Mouse (Mus musculus) MEL (cell line): ENCODE results near the gene Cisd3. TPM values are rescaled to one million over a fixed set of nuclear protein-coding genes. Genes with fewer than 3 reads are reported as not detected.

Source experiments
- DNase-seq: peaks from one replicate; pipeline ENCODE4 v3.0.0; 2011; ENCODE audit warnings: low read depth, low spot score
- H3K27ac ChIP-seq: 2 replicates; pipeline ENCODE4 v1.5.1; 2012; ENCODE audit warnings: low read depth, mild to moderate bottlenecking, control low read depth, low read length, moderate library complexity; ENCODE audit not compliant: control insufficient read depth
- H3K27me3 ChIP-seq, 2 experiments: fragments of 150-350 bp in 1 of 2; sonication (generic) in 1 of 2; 2 replicates each; pipeline ENCODE4 v1.6.1; 2012; ENCODE audit warnings: low read length in 2 of 2, mild to moderate bottlenecking in 2 of 2, improper control_type of control experiment in 1 of 2, moderate library complexity in 1 of 2; ENCODE audit not compliant: insufficient read depth in 2 of 2, control insufficient read depth in 1 of 2
- H3K36me3 ChIP-seq, 2 experiments: 2 replicates each; pipeline ENCODE4 v1.6.1; 2012 to 2014; ENCODE audit warnings: low read length in 2 of 2, improper control_type of control experiment in 1 of 2, inconsistent platforms in 1 of 2, mild to moderate bottlenecking in 1 of 2; ENCODE audit not compliant: insufficient read depth in 2 of 2, control insufficient read depth in 1 of 2
- H3K4me1 ChIP-seq, 2 experiments: fragments of 150-350 bp in 1 of 2; sonication (generic) in 1 of 2; 2 replicates each; pipeline ENCODE4 v1.6.1; 2012; ENCODE audit warnings: low read length in 2 of 2, improper control_type of control experiment in 1 of 2, mild to moderate bottlenecking in 1 of 2; ENCODE audit not compliant: insufficient read depth in 2 of 2, control insufficient read depth in 1 of 2
- H3K4me3 ChIP-seq, 2 experiments: fragments of 150-350 bp in 1 of 2; sonication (generic) in 1 of 2; 2 replicates each; pipeline ENCODE4 v1.5.1; 2012; ENCODE audit warnings: low read depth in 2 of 2, low read length in 2 of 2, mild to moderate bottlenecking in 2 of 2, moderate library complexity in 2 of 2, control low read depth in 1 of 2, improper control_type of control experiment in 1 of 2; ENCODE audit not compliant: control insufficient read depth in 1 of 2, insufficient read depth in 1 of 2
- H3K79me2 ChIP-seq: 2 replicates; pipeline ENCODE4 v1.6.1; 2012; ENCODE audit warnings: mild to moderate bottlenecking, low read length, moderate library complexity; ENCODE audit not compliant: control insufficient read depth, poor library complexity, insufficient read depth
- H3K9ac ChIP-seq: 2 replicates; pipeline ENCODE4 v1.6.1; 2012; ENCODE audit warnings: low read depth, mild to moderate bottlenecking, control low read depth, low read length, moderate library complexity; ENCODE audit not compliant: control insufficient read depth, poor library complexity, severe bottlenecking
- H3K9me3 ChIP-seq: fragments of 150-350 bp; sonication (generic); replicated peaks from 2 replicates; pipeline ENCODE4 v1.6.1; 2012; ENCODE audit warnings: mild to moderate bottlenecking, low read length, improper control_type of control experiment, moderate library complexity; ENCODE audit not compliant: insufficient read depth
- CTCF ChIP-seq, 3 experiments: IDR thresholded peaks in 2 of 3; conservative IDR thresholded peaks in 1 of 3; 2 replicates each; pipeline ENCODE4 v1.5.1; 2011 to 2012; ENCODE audit warnings: low read length in 3 of 3, low read depth in 2 of 3, mild to moderate bottlenecking in 2 of 3, improper control_type of control experiment in 1 of 3, inconsistent platforms in 1 of 3, mixed read lengths in 1 of 3, moderate library complexity in 1 of 3; ENCODE audit not compliant: control insufficient read depth in 1 of 3, insufficient read depth in 1 of 3, poor library complexity in 1 of 3, severe bottlenecking in 1 of 3
- ELF1 ChIP-seq: IDR thresholded peaks from 2 replicates; pipeline ENCODE4 v1.6.1; 2014; ENCODE audit warnings: low read depth, mild to moderate bottlenecking, inconsistent platforms, low read length, improper control_type of control experiment, moderate library complexity
- ETS1 ChIP-seq: IDR thresholded peaks from 2 replicates; pipeline ENCODE4 v1.6.1; 2012; ENCODE audit warnings: low read depth, mild to moderate bottlenecking, inconsistent platforms, low read length, improper control_type of control experiment, moderate library complexity
- HCFC1 ChIP-seq: IDR thresholded peaks from 2 replicates; pipeline ENCODE4 v1.6.1; 2012; ENCODE audit warnings: low read depth, mild to moderate bottlenecking, inconsistent platforms, low read length, improper control_type of control experiment, moderate library complexity
- MAFK ChIP-seq: IDR thresholded peaks from 2 replicates; pipeline ENCODE4 v1.6.1; 2011; ENCODE audit warnings: low read depth, mild to moderate bottlenecking, low read length, improper control_type of control experiment, borderline replicate concordance
- MAX ChIP-seq: IDR thresholded peaks from 2 replicates; pipeline ENCODE4 v1.6.1; 2011; ENCODE audit warnings: low read length, improper control_type of control experiment
- MAZ ChIP-seq: IDR thresholded peaks from 2 replicates; pipeline ENCODE4 v1.6.1; 2012; ENCODE audit warnings: low read depth, mild to moderate bottlenecking, inconsistent platforms, low read length, improper control_type of control experiment
- MXI1 ChIP-seq: IDR thresholded peaks from 2 replicates; pipeline ENCODE4 v1.6.1; 2011; ENCODE audit warnings: mild to moderate bottlenecking, low read depth, low read length, improper control_type of control experiment
- MYB ChIP-seq: IDR thresholded peaks from 2 replicates; pipeline ENCODE4 v1.6.1; 2011; ENCODE audit warnings: mild to moderate bottlenecking, low read depth, low read length, improper control_type of control experiment
- MYC ChIP-seq: IDR thresholded peaks from 2 replicates; pipeline ENCODE4 v1.6.1; 2011; ENCODE audit warnings: low read depth, mild to moderate bottlenecking, low read length, improper control_type of control experiment, moderate library complexity
- NRF1 ChIP-seq: IDR thresholded peaks from 2 replicates; pipeline ENCODE4 v1.6.1; 2014; ENCODE audit warnings: low read depth, mild to moderate bottlenecking, inconsistent platforms, low read length, improper control_type of control experiment, moderate library complexity; ENCODE audit not compliant: poor library complexity, insufficient read depth, severe bottlenecking
- POLR2A ChIP-seq, 2 experiments: IDR thresholded peaks; 2 replicates each; pipeline ENCODE4 v1.6.1; 2011 to 2012; ENCODE audit warnings: low read length in 2 of 2, mild to moderate bottlenecking in 2 of 2, control low read depth in 1 of 2, improper control_type of control experiment in 1 of 2, low read depth in 1 of 2, moderate library complexity in 1 of 2; ENCODE audit not compliant: control insufficient read depth in 1 of 2, insufficient read depth in 1 of 2, poor library complexity in 1 of 2
- POLR2AphosphoS5 ChIP-seq: IDR thresholded peaks from 2 replicates; pipeline ENCODE4 v1.6.1; 2012; ENCODE audit warnings: low read depth, borderline replicate concordance, mild to moderate bottlenecking, inconsistent platforms, low read length, moderate library complexity, mixed read lengths
- RAD21 ChIP-seq: IDR thresholded peaks from 2 replicates; pipeline ENCODE4 v1.6.1; 2011; ENCODE audit warnings: mild to moderate bottlenecking, low read depth, low read length, improper control_type of control experiment
- RCOR1 ChIP-seq: IDR thresholded peaks from 2 replicates; pipeline ENCODE4 v1.6.1; 2012; ENCODE audit warnings: low read depth, mild to moderate bottlenecking, inconsistent platforms, low read length, improper control_type of control experiment
- TBP ChIP-seq: IDR thresholded peaks from 2 replicates; pipeline ENCODE4 v1.8.0; 2011; ENCODE audit warnings: low read depth, low read length, improper control_type of control experiment
- UBTF ChIP-seq: IDR thresholded peaks from 2 replicates; pipeline ENCODE4 v1.6.1; 2012; ENCODE audit warnings: low read depth, mild to moderate bottlenecking, inconsistent platforms, low read length, improper control_type of control experiment, moderate library complexity, borderline replicate concordance; ENCODE audit not compliant: insufficient read depth
- USF1 ChIP-seq: IDR thresholded peaks from 2 replicates; pipeline ENCODE4 v1.6.1; 2014; ENCODE audit warnings: low read depth, mild to moderate bottlenecking, inconsistent platforms, low read length, improper control_type of control experiment, moderate library complexity
- USF2 ChIP-seq, 2 experiments: IDR thresholded peaks; 2 replicates each; pipeline ENCODE4 v1.6.1; 2011 to 2012; ENCODE audit warnings: improper control_type of control experiment in 2 of 2, low read length in 2 of 2, borderline replicate concordance in 1 of 2, inconsistent platforms in 1 of 2, low read depth in 1 of 2, mild to moderate bottlenecking in 1 of 2; ENCODE audit not compliant: insufficient read depth in 1 of 2
- ZC3H11A ChIP-seq: IDR thresholded peaks from 2 replicates; pipeline ENCODE4 v1.6.1; 2012; ENCODE audit warnings: low read depth, mild to moderate bottlenecking, inconsistent platforms, low read length, improper control_type of control experiment
- ZMIZ1 ChIP-seq: IDR thresholded peaks from 2 replicates; pipeline ENCODE4 v1.6.1; 2012; ENCODE audit warnings: low read depth, mild to moderate bottlenecking, inconsistent platforms, low read length, improper control_type of control experiment, moderate library complexity
- ZNF384 ChIP-seq: IDR thresholded peaks from 2 replicates; pipeline ENCODE4 v1.6.1; 2012; ENCODE audit warnings: low read depth, mild to moderate bottlenecking, inconsistent platforms, low read length, improper control_type of control experiment
- polyA plus RNA-seq, 2 experiments: library from polyadenylated mRNA; stranded (reverse) in 1 of 2; unstranded in 1 of 2; fragments of >175 nt in 1 of 2; fragments of >200 nt in 1 of 2; gene quantifications; 2 replicates each; pipeline versions ENCODE4 v1.2.1 to v1.2.4; 2012; ENCODE audit warnings: low replicate concordance in 2 of 2, low read depth in 1 of 2; ENCODE audit not compliant: insufficient read length in 2 of 2, insufficient read depth in 1 of 2, missing spikeins in 1 of 2
- total RNA-seq: library from RNA; depleted of rRNA; stranded (reverse); fragments of 300-350 nt; gene quantifications from 2 replicates; pipeline ENCODE4 v1.2.3, GENCODE M21; 2012

Cisd3 gene
- total and polyA plus RNA-seq, 3 experiments, result 1.7 to 6.1 TPM; not detected in 1

GRCm38 (mm10) chr11:97698741-97699611 lies 13.3 kb downstream of the Cisd3 start:
- peak; percentile 76 for DNase-seq
- Histone ChIP-seq H3K27ac (no peak overlapping the region; the same call in 1 of the 2 replicates), H3K79me2 (peaks cover 15% of the 10 kb centered on the region), H3K9me3 (no peaks in the 10 kb centered on the region), H3K9ac (peak overlapping the region; percentile 81), H3K4me1 (peaks cover 0 to 14% of the 10 kb centered on the region in 2 experiments; a peak in 3 of 4 replicates), H3K27me3 (no peaks in the 10 kb centered on the region), H3K36me3 (no peaks in the 10 kb centered on the region; a peak in 1 of 4 replicates), H3K4me3 (peak overlapping the region; percentile 73 to 89)
- peak; percentile 71 for TF ChIP-seq MXI1
- TF ChIP-seq CTCF (IDR thresholded peaks at IDR 0.05 in 2 of 3, conservative IDR thresholded peaks at IDR 0.05 in 1 of 3; ENCODE audit: control insufficient read depth in 1 of 3, insufficient read depth in 1 of 3, low read depth in 2 of 3, low read length in 3 of 3, poor library complexity in 1 of 3, severe bottlenecking in 1 of 3), result peak in 2 of 3 experiments; percentile 58 to 69; a peak in 5 of 6 replicates
- TF ChIP-seq ZNF384, result 0 out of 2 replicates have a peak, but pooled peaks have one; percentile 25
- TF ChIP-seq USF1, result no peak
- no peak for TF ChIP-seq ELF1
- peak; percentile 73; the same call in 1 of the 2 replicates for TF ChIP-seq UBTF
- TF ChIP-seq MAZ, result peak; percentile 12
- 0 out of 2 replicates have a peak, but pooled peaks have one; percentile 20 for TF ChIP-seq ETS1
- peak; percentile 20 to 27; a peak in 2 of 4 replicates for TF ChIP-seq POLR2A (IDR thresholded peaks at IDR 0.05; ENCODE audit: control insufficient read depth in 1 of 2, insufficient read depth in 1 of 2, low read depth in 1 of 2, low read length in 2 of 2, poor library complexity in 1 of 2)
- 0 out of 2 replicates have a peak, but pooled peaks have one; percentile 13 for TF ChIP-seq ZMIZ1

GRCm38 (mm10) chr11:97699626-97700002 lies 14.0 kb downstream of the Cisd3 start:
- Histone ChIP-seq H3K4me3 (peak overlapping the region; percentile 56 to 94), H3K9ac (peak overlapping the region; percentile 83), H3K4me1 (peaks cover 0 to 19% of the 10 kb centered on the region in 2 experiments; a peak in 3 of 4 replicates), H3K36me3 (peaks cover 0 to 6% of the 10 kb centered on the region in 2 experiments; a peak in 2 of 4 replicates), H3K79me2 (peaks cover 21% of the 10 kb centered on the region), H3K27ac (peak overlapping the region; percentile 66), H3K9me3 (no peaks in the 10 kb centered on the region), H3K27me3 (no peaks in the 10 kb centered on the region)
- no peak for TF ChIP-seq MYC
- TF ChIP-seq ETS1, result no peak
- TF ChIP-seq NRF1, result no peak
- no peak; the same call in 1 of the 2 replicates for TF ChIP-seq ZMIZ1
- no peak; the same call in 1 of the 2 replicates for TF ChIP-seq MAX
- no peak for TF ChIP-seq RAD21
- peak; percentile 94 for TF ChIP-seq USF1
- peak; percentile 31; the same call in 1 of the 2 replicates for TF ChIP-seq HCFC1
- TF ChIP-seq MYB, result no peak
- TF ChIP-seq MXI1, result peak; percentile 7; the same call in 1 of the 2 replicates
- TF ChIP-seq ZC3H11A, result no peak
- peak in 1 of 2 experiments; percentile 82; a peak in 2 of 4 replicates for TF ChIP-seq USF2 (IDR thresholded peaks at IDR 0.05; ENCODE audit: borderline replicate concordance in 1 of 2, insufficient read depth in 1 of 2, low read depth in 1 of 2, low read length in 2 of 2)
- TF ChIP-seq MAFK, result no peak
- no peak for TF ChIP-seq RCOR1
- no peak for TF ChIP-seq POLR2AphosphoS5
- 0 out of 2 replicates have a peak, but pooled peaks have one; percentile 28 for TF ChIP-seq TBP
- peak; percentile 89 for DNase-seq
